Mouse (Mus musculus) cerebral cortex, adult 2 months (tissue): ENCODE results near the gene C2cd5.

Source experiments
- WGBS: fragments of 180-500 bp; shearing (Covaris S2); methylation state at CpG from one replicate; pipeline ENCODE4 v1.1.7; 2018; 5-methylcytosine and 5-hydroxymethylcytosine counted together

Gene C2cd5

GRCm38 (mm10) chr6:143114556-143114955, 14.6 kb upstream of the C2cd5 start:
- WGBS, result 22% methylated on average over 2 of the region's 2 CpGs

- 50% methylated on average over 7 of the region's 7 CpGs for WGBS
Measured at GRCm38 (mm10) chr6:143110371-143110770, 10.4 kb upstream of the C2cd5 start.

- WGBS, result 73% methylated on average over 16 of the region's 16 CpGs
Measured at GRCm38 (mm10) chr6:143109622-143110218, 9.8 kb upstream of the C2cd5 start.

GRCm38 (mm10) chr6:143108031-143108430, 8.1 kb upstream of the C2cd5 start:
- WGBS, result 85% methylated on average over 13 of the region's 13 CpGs

- WGBS, result 92% methylated on average over 4 of the region's 4 CpGs
Measured at GRCm38 (mm10) chr6:143107611-143108010, 7.7 kb upstream of the C2cd5 start.

- WGBS, result 42% methylated on average over 3 of the region's 3 CpGs
Measured at GRCm38 (mm10) chr6:143105766-143106165, 5.8 kb upstream of the C2cd5 start.

- WGBS, result 58% methylated on average over 7 of the region's 7 CpGs
Measured at GRCm38 (mm10) chr6:143103981-143104680, 4.2 kb upstream of the C2cd5 start.

GRCm38 (mm10) chr6:143100478-143101115, 656 bp upstream of the C2cd5 start:
- WGBS, result 36% methylated on average over 8 of the region's 8 CpGs

- under 1% methylated on average over 32 of the region's 32 CpGs for WGBS
Measured at GRCm38 (mm10) chr6:143099281-143099680, 660 bp downstream of the C2cd5 start.

GRCm38 (mm10) chr6:143095126-143095525, 4.8 kb downstream of the C2cd5 start:
- WGBS, result 71% methylated on average over 11 of the region's 11 CpGs

- 97% methylated on average over 4 of the region's 4 CpGs for WGBS
Measured at GRCm38 (mm10) chr6:143092856-143093255, 7.1 kb downstream of the C2cd5 start.

- 89% methylated on average over 6 of the region's 6 CpGs for WGBS
Measured at GRCm38 (mm10) chr6:143091076-143091475, 8.9 kb downstream of the C2cd5 start.

- WGBS, result 83% methylated on average over 4 of the region's 4 CpGs
Measured at GRCm38 (mm10) chr6:143087332-143087731, 12.6 kb downstream of the C2cd5 start.

- WGBS, result 71% methylated on average over 1 of the region's 1 CpGs
Measured at GRCm38 (mm10) chr6:143085898-143086297, 14.0 kb downstream of the C2cd5 start.

GRCm38 (mm10) chr6:143084314-143085025, 15.5 kb downstream of the C2cd5 start:
- 97% methylated on average over 2 of the region's 2 CpGs for WGBS

- 94% methylated on average over 13 of the region's 13 CpGs for WGBS
Measured at GRCm38 (mm10) chr6:143081479-143082106, 18.3 kb downstream of the C2cd5 start.

GRCm38 (mm10) chr6:143080774-143081173, 19.2 kb downstream of the C2cd5 start:
- WGBS, result 75% methylated on average over 7 of the region's 7 CpGs

GRCm38 (mm10) chr6:143079126-143079525, 20.8 kb downstream of the C2cd5 start:
- WGBS, result 70% methylated on average over 4 of the region's 4 CpGs

GRCm38 (mm10) chr6:143076461-143076860, 23.5 kb downstream of the C2cd5 start:
- 75% methylated on average over 10 of the region's 10 CpGs for WGBS

- WGBS, result 82% methylated on average over 1 of the region's 1 CpGs
Measured at GRCm38 (mm10) chr6:143073914-143074313, 26.0 kb downstream of the C2cd5 start.

GRCm38 (mm10) chr6:143073476-143073875, 26.5 kb downstream of the C2cd5 start:
- WGBS, result 73% methylated on average over 6 of the region's 6 CpGs
